Mouse (Mus musculus) intestine, embryonic 14.5 days (tissue): ENCODE data around the gene Cbll1. TPM values are rescaled to one million over a fixed set of nuclear protein-coding genes. Genes with fewer than 3 reads are reported as not detected.
"Not testable (repeated sequence)": the region's sequence is repeated elsewhere in the genome, so short reads cannot be mapped to it uniquely, and the experiment has no call there.

Experiments used
- ATAC-seq: fragments of 200-750 bp; cut with Nextera tagmentation; replicated peaks from 2 replicates; pipeline ENCODE4 v1.8.0; 2017; ENCODE audit warnings: low read depth, moderate number of reproducible peaks, moderate TSS enrichment, moderate library complexity; ENCODE audit not compliant: low FRiP score, low TSS enrichment
- DNase-seq: peaks from one replicate; pipeline ENCODE4 v3.0.0-alpha.2; 2018; ENCODE audit warnings: low spot score
- H3K27ac ChIP-seq: fragments of 300-500 bp; sonication (generic); 2 replicates; pipeline ENCODE4 v1.5.1; 2014; ENCODE audit warnings: low read depth, mild to moderate bottlenecking, control low read depth
- H3K27me3 ChIP-seq: fragments of 300-500 bp; sonication (generic); replicated peaks from 2 replicates; pipeline ENCODE4 v1.6.1; 2014; ENCODE audit warnings: low read length, control low read depth; ENCODE audit not compliant: control insufficient read depth, insufficient read depth
- H3K36me3 ChIP-seq: fragments of 300-500 bp; sonication (generic); 2 replicates; pipeline ENCODE4 v1.6.1; 2014; ENCODE audit warnings: low read length, control low read depth; ENCODE audit not compliant: control insufficient read depth, insufficient read depth
- H3K4me1 ChIP-seq: fragments of 300-500 bp; sonication (generic); replicated peaks from 2 replicates; pipeline ENCODE4 v1.6.1; 2014; ENCODE audit warnings: low read length, control low read depth, mixed read lengths; ENCODE audit not compliant: control insufficient read depth, insufficient read depth
- H3K4me2 ChIP-seq: fragments of 300-500 bp; sonication (generic); 2 replicates; pipeline ENCODE4 v1.6.1; 2014; ENCODE audit warnings: low read length
- H3K4me3 ChIP-seq: fragments of 300-500 bp; sonication (generic); 2 replicates; pipeline ENCODE4 v1.5.1; 2014; ENCODE audit warnings: low read depth, low read length, control low read depth, mixed read lengths
- H3K9ac ChIP-seq: fragments of 300-500 bp; sonication (generic); 2 replicates; pipeline ENCODE4 v1.6.1; 2014; ENCODE audit warnings: mild to moderate bottlenecking, low read length
- H3K9me3 ChIP-seq: fragments of 300-500 bp; sonication (generic); 2 replicates; pipeline ENCODE4 v1.6.1; 2016; ENCODE audit warnings: low read length, control low read depth; ENCODE audit not compliant: control insufficient read depth
- WGBS: fragments of 180-500 bp; shearing (Covaris S2); extraction: QIAGEN DNeasy Blood & Tissue Kit; methylation state at CpG from one replicate; pipeline ENCODE4 v1.1.7; 2014; 5-methylcytosine and 5-hydroxymethylcytosine counted together
- polyA plus RNA-seq: library from polyadenylated mRNA; unstranded; fragments of >200 nt; fragmentation: Nextera tagmentation; extraction: Ambion mirVana; gene quantifications from 2 replicates; pipeline ENCODE4 v1.2.1, GENCODE M21; 2014

Cbll1 gene
- polyA plus RNA-seq, 1 experiment from 2014 or later = 19.1 TPM

DNA sequence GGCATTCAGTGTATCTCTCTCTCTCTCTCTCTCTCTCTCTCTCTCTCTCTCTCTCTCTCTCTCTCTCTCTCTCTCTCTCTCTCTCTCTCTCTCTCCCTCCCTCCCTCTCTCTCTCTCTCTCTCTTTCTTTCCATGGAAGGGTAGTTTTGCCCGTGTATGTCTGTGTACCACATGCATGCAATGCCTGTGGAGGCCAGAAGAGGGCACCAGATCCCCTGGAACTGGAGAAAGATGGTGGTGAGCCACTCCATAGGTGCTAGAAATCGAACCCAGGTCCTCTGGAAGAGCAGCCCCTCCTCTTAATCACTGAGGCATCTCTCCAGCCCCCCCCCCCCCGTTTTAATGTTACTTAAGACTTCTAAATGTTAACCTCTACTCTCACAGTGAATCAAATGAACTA lies 39.1 kb downstream of the Cbll1 start:
- DNase-seq, H3K36me3 ChIP-seq, H3K27ac ChIP-seq, H3K4me2 ChIP-seq, H3K4me3 ChIP-seq, H3K27me3 ChIP-seq, H3K4me1 ChIP-seq, ATAC-seq, H3K9ac ChIP-seq, H3K9me3 ChIP-seq: not testable (repeated sequence)
- WGBS = 44% methylated on average over 3 of the region's 3 CpGs

DNA sequence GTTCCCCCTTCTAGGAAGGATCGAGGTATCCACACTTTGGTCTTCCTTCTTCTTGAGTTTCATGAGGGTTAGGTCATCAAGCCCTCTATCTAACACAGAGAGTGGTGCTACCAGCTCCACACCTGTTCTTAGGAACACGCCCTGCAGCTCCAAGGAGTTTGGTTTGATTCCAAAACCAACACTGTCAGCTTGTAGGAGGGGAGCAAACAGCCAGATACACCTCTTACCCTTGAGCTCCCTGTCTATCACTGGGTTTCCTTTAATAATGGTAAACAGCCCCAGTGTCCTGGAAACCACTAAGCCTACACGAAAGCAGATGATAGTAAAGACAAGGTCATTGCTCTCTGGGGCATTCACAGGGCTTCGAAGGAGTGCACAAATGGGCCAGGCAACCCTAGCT lies 40.9 kb downstream of the Cbll1 start:
- Histone ChIP-seq H3K27me3 (no peaks in the 10 kb centered on the region), H3K4me3 (no peak overlapping the region), H3K9me3 (no peaks in the 10 kb centered on the region), H3K27ac (no peak overlapping the region), H3K9ac (no peak overlapping the region), H3K36me3 (no peaks in the 10 kb centered on the region), H3K4me1 (no peaks in the 10 kb centered on the region), H3K4me2 (no peak overlapping the region)
- DNase-seq = no peak
- 65% methylated on average over 4 of the region's 4 CpGs for WGBS
- no peak for ATAC-seq

DNA sequence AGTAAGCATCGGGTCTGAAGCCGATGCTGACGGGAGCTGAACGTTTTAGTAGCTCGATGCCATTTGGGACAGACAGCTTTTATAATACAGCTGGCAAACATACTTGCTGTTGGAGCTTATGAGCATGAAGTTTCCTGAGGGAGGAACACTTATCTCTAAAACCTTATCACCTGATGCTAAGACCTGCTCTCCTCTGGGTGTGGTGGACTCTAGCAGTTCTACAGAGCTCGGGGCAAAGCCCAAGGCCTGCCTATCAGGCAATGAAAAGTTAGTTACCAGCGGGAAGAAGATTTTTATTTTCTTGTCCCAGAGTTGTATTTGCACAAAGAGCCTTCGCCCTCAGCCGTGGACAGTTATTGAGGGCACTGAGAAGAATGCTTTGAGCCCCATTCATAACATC lies 43.1 kb downstream of the Cbll1 start:
- no peaks in the 10 kb centered on the region for H3K4me1 ChIP-seq
- H3K9me3 ChIP-seq = no peaks in the 10 kb centered on the region
- DNase-seq (no peak), ATAC-seq (no peak)
- H3K9ac ChIP-seq = no peak overlapping the region
- H3K36me3 ChIP-seq = no peaks in the 10 kb centered on the region
- no peak overlapping the region for H3K4me3 ChIP-seq
- H3K27ac ChIP-seq = no peak overlapping the region
- no peaks in the 10 kb centered on the region for H3K27me3 ChIP-seq
- H3K4me2 ChIP-seq = no peak overlapping the region
- 82% methylated on average over 9 of the region's 9 CpGs for WGBS

DNA sequence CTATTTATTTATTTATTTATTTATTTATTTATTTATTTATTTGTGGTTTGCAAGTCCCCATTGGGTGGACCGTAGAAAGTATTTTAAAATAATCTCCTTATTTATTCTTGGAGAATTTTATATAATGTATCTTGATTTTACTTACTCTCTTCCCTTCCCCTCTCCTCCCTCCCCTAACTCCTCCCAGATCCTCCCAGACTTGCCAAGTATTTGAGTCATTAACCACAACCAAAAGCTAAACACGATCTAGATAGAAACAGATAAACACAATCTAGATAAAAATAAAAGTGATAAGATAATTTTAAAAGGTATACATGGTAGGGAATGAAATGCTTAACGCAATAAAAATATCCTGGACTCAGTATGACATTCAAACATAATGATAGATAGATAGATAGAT lies 50.1 kb downstream of the Cbll1 start:
- DNase-seq (no peak), ATAC-seq (no peak)
- H3K27me3 ChIP-seq = no peaks in the 10 kb centered on the region
- H3K4me3 ChIP-seq = no peak overlapping the region
- no peak overlapping the region for H3K4me2 ChIP-seq
- WGBS = 81% methylated on average over 3 of the region's 3 CpGs
- H3K4me1 ChIP-seq = no peaks in the 10 kb centered on the region
- H3K9ac ChIP-seq = no peak overlapping the region
- no peak overlapping the region for H3K27ac ChIP-seq
- H3K9me3 ChIP-seq = no peaks in the 10 kb centered on the region
- no peaks in the 10 kb centered on the region for H3K36me3 ChIP-seq

DNA sequence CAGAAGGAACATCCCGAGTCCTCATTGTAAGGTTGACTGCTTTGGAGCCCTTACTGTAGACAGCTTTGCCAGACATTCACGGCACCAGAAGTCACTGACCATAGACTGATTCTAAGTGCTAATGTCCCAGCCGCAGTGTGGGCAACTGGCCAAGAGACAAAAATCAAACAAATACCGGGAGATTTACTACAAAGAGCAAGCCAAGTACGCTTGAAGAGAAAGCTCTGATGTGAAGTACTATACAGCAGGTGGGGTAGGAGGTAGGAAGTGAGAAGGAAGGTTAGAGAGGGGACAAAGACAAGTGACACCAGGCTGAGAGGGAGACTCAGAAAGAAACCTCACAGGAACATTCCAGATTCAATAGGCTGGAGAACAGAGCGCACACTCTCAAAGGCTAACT lies 54.6 kb downstream of the Cbll1 start:
- no peak for ATAC-seq
- DNase-seq = no peak
- Histone ChIP-seq H3K27ac (no peak overlapping the region), H3K27me3 (no peaks in the 10 kb centered on the region), H3K9ac (no peak overlapping the region), H3K9me3 (no peaks in the 10 kb centered on the region), H3K4me1 (no peaks in the 10 kb centered on the region; the same call in 1 of the 2 replicates), H3K4me2 (no peak overlapping the region), H3K4me3 (no peak overlapping the region), H3K36me3 (no peaks in the 10 kb centered on the region)
- WGBS = 56% methylated on average over 6 of the region's 6 CpGs

DNA sequence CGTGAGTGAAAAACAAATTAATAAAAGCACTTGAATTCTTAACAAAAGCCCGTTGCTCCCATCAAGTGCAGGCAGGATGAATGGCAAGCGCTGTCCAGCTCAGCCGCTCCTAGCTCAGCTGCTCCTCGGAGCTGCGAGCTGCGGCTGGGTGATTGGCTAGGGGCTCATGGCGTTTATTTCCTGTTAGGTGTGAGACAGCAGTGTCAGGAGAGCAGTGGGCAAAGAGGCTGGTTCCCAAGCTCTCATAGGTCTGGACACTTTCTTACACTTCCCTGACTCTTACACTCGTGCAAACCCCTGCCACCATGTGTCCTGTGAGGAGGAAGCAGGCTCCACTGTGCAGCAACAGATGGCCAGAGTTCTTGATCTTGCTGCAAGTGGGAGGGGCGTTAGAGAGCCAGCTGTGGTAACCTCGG lies 55.3 kb downstream of the Cbll1 start:
- ATAC-seq (0 out of 2 replicates have a peak, but pooled peaks have one; percentile 64), DNase-seq (peak; percentile 79)
- H3K9ac ChIP-seq = no peak overlapping the region
- H3K9me3 ChIP-seq = no peaks in the 10 kb centered on the region
- H3K4me2 ChIP-seq = peak overlapping the region; percentile 53
- peak overlapping the region; percentile 12 for H3K4me3 ChIP-seq
- WGBS = under 1% methylated on average over 11 of the region's 11 CpGs
- H3K4me1 ChIP-seq = no peaks in the 10 kb centered on the region; the same call in 1 of the 2 replicates
- no peaks in the 10 kb centered on the region for H3K27me3 ChIP-seq
- no peaks in the 10 kb centered on the region for H3K36me3 ChIP-seq
- no peak overlapping the region for H3K27ac ChIP-seq

DNA sequence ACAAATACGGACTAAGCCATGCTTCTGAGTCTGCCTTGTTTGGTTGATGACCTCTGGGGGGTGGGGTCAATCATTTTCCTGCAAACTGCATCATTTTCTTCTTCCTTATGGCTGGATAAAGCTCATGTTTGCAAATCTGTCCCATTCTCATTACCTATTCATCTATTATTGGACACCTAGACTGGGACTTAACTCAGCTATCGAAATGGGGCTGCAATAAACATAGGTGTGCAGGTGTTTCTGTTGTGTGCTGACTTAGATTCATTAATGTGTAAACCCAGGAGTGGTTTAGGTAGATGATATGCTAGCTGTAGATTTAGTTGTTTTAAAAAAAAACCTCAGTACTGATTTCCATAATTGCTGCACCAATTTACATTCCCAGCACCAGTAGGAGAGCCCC lies 59.8 kb downstream of the Cbll1 start:
- no peaks in the 10 kb centered on the region; the same call in 1 of the 2 replicates for H3K4me1 ChIP-seq
- no peak overlapping the region for H3K4me3 ChIP-seq
- no peaks in the 10 kb centered on the region for H3K36me3 ChIP-seq
- H3K9ac ChIP-seq = no peak overlapping the region
- DNase-seq (no peak), ATAC-seq (no peak)
- no peaks in the 10 kb centered on the region for H3K27me3 ChIP-seq
- H3K9me3 ChIP-seq = no peaks in the 10 kb centered on the region
- no peak overlapping the region for H3K4me2 ChIP-seq
- no peak overlapping the region for H3K27ac ChIP-seq
- WGBS = 71% methylated on average over 2 of the region's 2 CpGs

DNA sequence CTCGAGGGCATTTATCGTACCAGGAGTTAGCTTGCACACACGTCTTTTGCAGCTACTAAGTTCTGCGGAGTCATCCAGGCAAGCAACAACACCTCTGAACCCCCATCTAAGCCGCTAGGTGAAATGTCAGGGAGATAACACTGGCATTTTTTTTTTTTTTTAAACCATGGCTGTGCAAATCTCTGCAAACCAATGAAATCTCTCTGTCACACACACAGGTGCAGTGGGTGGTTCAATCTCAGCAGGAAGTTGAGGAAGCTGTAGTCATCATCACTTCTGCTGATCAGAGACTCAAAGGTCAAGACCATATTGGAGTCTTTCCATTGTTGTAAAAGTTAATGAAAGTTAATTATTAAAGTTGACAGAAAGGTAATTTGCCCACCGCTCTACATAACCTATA lies 61.6 kb downstream of the Cbll1 start:
- 46% methylated on average over 6 of the region's 6 CpGs for WGBS
- Histone ChIP-seq H3K9ac (no peak overlapping the region), H3K27ac (no peak overlapping the region), H3K27me3 (no peaks in the 10 kb centered on the region), H3K4me2 (no peak overlapping the region), H3K4me1 (no peaks in the 10 kb centered on the region), H3K4me3 (no peak overlapping the region), H3K9me3 (no peaks in the 10 kb centered on the region), H3K36me3 (no peaks in the 10 kb centered on the region)
- no peak for DNase-seq
- peak; percentile 58; the same call in 1 of the 2 replicates for ATAC-seq
